Mouse (Mus musculus) CD4-positive, CD25-positive, alpha-beta regulatory T cell, adult 2 months (primary cell): ENCODE data around the gene Oscar.

Experiments
- DNase-seq: peaks from one replicate; pipeline ENCODE4 v3.0.0-alpha.2; 2012; ENCODE audit warnings: low read depth, low spot score

The Oscar gene

GRCm38 (mm10) chr7:3567336-3567735, 48.6 kb downstream of the Oscar start:
- no peak for DNase-seq
